Mouse (Mus musculus) ES-E14 (cell line): Measurements from ENCODE around the gene Pgghg.

Experiments used
- CHD2 ChIP-seq: IDR thresholded peaks from 2 replicates; pipeline ENCODE4 v1.6.1; 2014; ENCODE audit warnings: mild to moderate bottlenecking, low read depth, low read length, inconsistent platforms
- HCFC1 ChIP-seq: IDR thresholded peaks from 2 replicates; pipeline ENCODE4 v1.6.1; 2012; ENCODE audit warnings: low read length, inconsistent platforms, borderline replicate concordance; ENCODE audit not compliant: insufficient read depth
- MAFK ChIP-seq: IDR thresholded peaks from 2 replicates; pipeline ENCODE4 v1.6.1; 2014; ENCODE audit warnings: mild to moderate bottlenecking, low read depth, low read length, inconsistent platforms; ENCODE audit not compliant: insufficient read depth
- ZC3H11A ChIP-seq: IDR thresholded peaks from 2 replicates; pipeline ENCODE4 v1.6.1; 2012; ENCODE audit warnings: low read depth, mild to moderate bottlenecking, inconsistent platforms, low read length, borderline replicate concordance
- ZNF384 ChIP-seq: IDR thresholded peaks from 2 replicates; pipeline ENCODE4 v1.6.1; 2012; ENCODE audit warnings: low read depth, low read length, inconsistent platforms

DNA sequence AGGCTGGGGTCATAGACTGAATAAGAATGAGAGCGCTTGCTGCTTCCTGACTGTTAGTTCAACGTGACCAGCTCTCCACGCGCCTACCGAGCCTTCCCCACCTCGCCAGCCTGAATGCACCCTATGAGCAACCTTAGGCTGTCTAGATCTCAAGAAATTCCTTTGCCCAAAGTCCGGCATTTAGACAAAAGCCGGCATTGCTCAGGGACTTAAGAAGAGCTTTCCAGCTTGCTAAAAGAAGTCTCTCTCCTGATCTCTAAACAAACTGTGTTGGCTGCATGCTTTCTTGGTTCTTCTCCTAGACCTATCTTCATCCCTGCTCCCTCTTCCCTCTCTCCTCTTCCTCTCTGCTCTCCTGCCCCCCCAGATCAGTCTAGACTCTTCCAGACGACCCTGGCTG lies 33.7 kb downstream of the Pgghg start:
- no peak for TF ChIP-seq MAFK
- TF ChIP-seq CHD2 = no peak
- TF ChIP-seq ZC3H11A = no peak
- TF ChIP-seq HCFC1 = no peak
- TF ChIP-seq ZNF384 = no peak
